Mouse (Mus musculus): Measurements from ENCODE around the gene Wdfy3. TPM values are rescaled to one million over a fixed set of nuclear protein-coding genes. Genes with fewer than 3 reads are reported as not detected.

Gene Wdfy3
- polyA plus RNA-seq, 1 experiment = 24.5 TPM

- no peak overlapping the region for H3K27ac ChIP-seq (ENCODE audit: control insufficient read depth, insufficient read depth, low read depth, low read length)
- H3K27me3 ChIP-seq (ENCODE audit: control insufficient read depth, insufficient read depth, low read length) = no peaks in the 10 kb centered on the region
- TF ChIP-seq POLR2A (IDR thresholded peaks at IDR 0.05; ENCODE audit: control insufficient read depth, low read depth, low read length) (no peak), CTCF (IDR thresholded peaks at IDR 0.05; ENCODE audit: control insufficient read depth, insufficient read depth, insufficient replicate concordance, low read depth, low read length) (no peak)
- no peaks in the 10 kb centered on the region for H3K4me1 ChIP-seq (ENCODE audit: control insufficient read depth, insufficient read depth, low read length)
- no peaks in the 10 kb centered on the region for H3K36me3 ChIP-seq (ENCODE audit: control insufficient read depth, insufficient read depth, low read length)
- no peak overlapping the region for H3K4me3 ChIP-seq (ENCODE audit: control insufficient read depth, low read depth, low read length)
Observed at GRCm38 (mm10) chr5:101784328-101784727, 285.4 kb downstream of the Wdfy3 start.

All from testis, adult 2 months (tissue).